Mouse (Mus musculus) erythroblast, adult 5-6 weeks (primary cell): ENCODE measurements around the gene Epsti1. TPM values are rescaled to one million over a fixed set of nuclear protein-coding genes. Genes with fewer than 3 reads are reported as not detected.

ENCODE experiments used
- ATAC-seq: replicated peaks from 2 replicates; pipeline ENCODE4 v1.8.0; 2016; ENCODE audit warnings: moderate number of reproducible peaks, mild to moderate bottlenecking, moderate TSS enrichment, inconsistent platforms; ENCODE audit not compliant: poor library complexity, low FRiP score, severe bottlenecking
- total RNA-seq, 2 experiments: library from RNA; stranded (forward) in 1 of 2; stranded (reverse) in 1 of 2; fragments of 150-400 nt in 1 of 2; fragments of 200-764, 138-1000 nt in 1 of 2; gene quantifications; 2 replicates each; pipeline versions ENCODE4 v1.2.3 to v1.2.4; 2015 to 2017; ENCODE audit warnings: low replicate concordance in 2 of 2

Epsti1 gene
- total RNA-seq, 2 experiments from 2014 or later = 10.0 to 24.6 TPM

DNA sequence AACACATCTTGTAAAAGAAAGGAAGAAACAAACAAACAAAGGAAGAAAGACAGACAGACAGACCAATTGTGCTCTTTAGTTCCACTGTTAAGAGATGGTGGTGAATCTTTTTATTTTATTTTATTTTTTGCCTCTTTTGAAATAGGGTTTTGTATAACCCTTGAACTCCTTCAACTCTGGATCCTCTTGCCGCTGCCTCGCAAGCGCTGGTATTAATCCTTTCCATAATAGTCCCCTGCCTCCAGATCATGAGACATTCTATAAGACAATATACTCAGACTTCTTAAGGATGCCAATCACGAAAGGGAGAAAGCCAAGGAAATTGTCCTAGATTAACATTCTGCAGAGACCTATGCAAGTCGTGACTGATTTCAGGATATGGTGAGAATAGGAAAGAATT, 11.7 kb downstream of the Epsti1 start:
- no peak for ATAC-seq

DNA sequence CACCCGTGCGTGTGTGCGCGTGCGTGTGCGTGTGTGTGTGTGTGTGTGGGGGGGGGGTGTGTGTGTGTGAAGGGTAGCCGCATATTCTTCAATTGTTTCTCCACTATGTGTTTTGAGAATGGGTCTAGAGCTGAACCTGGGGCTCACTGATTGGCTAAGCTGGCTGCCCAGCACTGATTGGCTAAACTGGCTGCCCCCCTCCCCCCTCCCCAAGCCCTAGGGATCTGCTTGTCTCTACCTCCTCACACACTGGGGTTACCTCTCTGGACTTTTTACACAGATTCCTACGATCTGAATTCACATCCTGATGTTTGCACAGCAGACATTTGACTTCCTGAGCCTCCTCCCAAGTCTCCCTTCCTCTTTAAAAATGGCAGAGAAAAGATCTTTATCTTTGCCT, 17.6 kb downstream of the Epsti1 start:
- ATAC-seq = no peak

DNA sequence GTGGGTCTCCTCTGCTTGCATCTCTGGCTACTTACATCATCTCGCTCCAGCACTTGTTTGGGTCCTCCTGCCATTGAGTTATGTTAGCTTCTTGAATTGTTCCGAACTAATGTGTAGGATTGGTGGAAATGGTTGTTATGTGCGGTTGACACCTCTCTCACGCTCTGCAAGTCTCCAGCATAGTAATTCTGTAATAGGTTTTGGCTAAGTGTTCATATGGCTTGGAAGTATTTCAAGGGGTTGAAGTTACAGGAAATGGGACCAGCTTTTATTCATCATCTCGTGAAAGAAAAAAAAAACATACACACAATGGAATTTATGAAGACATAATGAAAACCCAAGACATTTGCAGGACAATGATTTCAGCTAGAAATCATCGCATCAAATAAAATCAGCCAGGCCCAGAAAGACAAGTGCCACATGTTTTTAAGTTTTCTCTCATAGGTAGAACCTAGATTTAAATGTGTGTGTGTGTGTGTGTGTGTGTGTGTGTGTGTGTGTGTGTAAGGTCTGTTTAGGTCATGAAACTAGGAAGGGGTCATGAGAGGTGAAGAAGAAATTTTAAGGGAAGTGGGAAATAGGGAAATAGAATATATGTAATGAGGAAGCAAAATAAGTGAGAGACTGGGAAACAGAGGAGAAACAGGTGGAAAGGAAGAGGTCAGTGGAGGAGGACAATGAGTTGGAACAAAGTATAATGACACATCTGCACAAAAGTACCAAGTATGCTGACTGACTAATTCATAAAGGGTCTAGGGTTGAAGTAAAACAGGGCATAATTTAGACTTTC, 19.2 kb downstream of the Epsti1 start:
- ATAC-seq = no peak

DNA sequence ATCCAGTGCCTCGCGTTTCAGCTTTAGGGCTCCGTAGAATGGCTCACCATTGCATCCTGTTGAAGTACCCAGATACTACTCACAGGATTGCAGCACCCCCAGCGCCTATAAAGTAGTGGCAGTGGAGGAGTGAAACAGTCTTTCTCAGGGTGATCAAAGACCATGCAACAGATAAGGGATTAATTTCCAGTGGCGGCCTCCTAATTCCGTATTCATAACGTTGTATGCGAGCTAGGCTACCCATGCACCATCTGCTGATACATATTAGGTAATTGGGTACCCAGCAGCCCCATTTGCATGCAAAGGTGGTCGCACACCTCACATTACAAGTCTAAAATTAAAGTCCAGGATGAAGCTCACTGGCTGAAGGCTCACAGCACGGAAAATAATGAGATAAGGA, 21.4 kb downstream of the Epsti1 start:
- ATAC-seq = no peak

DNA sequence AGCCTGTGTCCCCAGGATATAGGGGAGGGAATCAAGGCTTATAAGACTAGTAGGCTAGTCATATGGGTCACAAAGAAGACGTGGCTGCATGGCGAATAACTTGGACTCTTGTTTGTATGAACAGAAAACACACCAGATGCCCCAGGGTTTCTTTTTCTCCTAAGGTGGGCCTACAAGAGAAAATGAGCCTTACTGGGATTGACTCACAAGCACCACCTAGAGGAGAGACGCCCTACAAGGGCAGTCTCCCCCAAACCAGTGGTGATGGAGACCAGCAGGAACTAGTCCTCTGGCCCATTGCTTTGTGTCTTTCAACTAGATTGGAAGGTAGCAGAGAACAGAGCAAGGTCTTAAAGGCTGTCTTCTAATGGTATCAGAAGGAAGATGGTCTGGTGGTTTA, 22.7 kb downstream of the Epsti1 start:
- no peak for ATAC-seq

DNA sequence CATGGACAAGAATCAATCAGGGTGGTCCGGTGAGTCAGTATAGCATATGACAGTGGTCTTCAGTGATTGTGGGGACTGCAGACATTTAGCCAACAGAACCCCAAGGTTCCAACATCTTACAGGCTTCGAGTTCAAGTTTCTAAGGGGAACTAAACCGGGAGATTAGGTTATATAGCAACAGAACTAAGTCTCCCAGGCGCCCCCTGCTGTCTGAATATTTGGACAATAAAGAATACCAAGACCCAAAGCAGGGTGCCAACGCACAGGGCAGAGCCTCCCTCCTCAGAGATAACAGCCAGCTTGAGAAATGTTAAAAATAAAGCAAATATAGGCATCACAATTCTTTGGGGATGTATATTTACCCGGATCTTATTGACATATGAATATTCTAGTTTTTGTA, 24.0 kb downstream of the Epsti1 start:
- no peak for ATAC-seq

DNA sequence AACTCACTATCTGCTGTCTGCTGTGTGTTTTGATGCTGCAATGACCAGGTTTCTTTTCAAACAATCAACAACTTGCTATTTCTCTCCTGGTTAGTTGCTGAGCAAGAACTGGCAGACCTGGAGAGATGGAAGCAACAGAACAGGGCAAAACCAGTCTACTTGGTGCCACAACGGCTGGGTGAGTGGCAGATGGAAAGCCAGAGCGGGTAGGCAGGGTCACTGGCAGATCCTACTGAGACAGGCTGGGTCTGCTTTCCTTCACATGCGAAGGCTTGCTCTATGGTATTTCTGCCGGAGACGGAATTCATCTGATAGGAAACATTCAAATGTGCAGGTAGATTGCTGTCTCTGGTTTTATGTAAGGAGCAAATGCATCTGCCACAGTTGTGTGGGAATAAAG, 24.6 kb downstream of the Epsti1 start:
- ATAC-seq = no peak

DNA sequence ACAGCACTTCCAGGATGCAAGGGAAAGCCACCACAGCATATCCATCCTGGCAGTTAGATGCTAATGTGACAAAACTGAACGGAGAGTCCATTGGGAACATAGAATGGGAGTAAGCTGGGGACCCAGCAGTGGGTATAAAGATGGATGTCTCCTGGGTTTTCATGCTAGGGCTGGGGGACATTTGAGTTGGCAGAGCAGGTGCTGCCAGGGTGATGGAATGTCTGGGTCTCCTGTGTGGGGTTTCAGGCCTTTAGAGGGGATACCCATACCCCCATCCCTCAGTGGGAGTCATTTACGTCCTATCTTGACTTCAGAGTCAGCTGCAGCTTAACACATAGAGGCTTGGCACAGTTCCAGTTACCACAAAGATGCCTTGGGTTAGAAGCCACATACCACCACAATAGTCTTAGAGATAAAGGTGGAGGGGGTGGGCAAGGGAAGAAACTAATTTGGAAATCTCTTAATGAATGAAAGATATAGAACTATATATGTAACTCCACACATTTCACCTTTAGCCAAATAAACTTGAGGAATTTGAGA, 25.2 kb downstream of the Epsti1 start:
- ATAC-seq = no peak

DNA sequence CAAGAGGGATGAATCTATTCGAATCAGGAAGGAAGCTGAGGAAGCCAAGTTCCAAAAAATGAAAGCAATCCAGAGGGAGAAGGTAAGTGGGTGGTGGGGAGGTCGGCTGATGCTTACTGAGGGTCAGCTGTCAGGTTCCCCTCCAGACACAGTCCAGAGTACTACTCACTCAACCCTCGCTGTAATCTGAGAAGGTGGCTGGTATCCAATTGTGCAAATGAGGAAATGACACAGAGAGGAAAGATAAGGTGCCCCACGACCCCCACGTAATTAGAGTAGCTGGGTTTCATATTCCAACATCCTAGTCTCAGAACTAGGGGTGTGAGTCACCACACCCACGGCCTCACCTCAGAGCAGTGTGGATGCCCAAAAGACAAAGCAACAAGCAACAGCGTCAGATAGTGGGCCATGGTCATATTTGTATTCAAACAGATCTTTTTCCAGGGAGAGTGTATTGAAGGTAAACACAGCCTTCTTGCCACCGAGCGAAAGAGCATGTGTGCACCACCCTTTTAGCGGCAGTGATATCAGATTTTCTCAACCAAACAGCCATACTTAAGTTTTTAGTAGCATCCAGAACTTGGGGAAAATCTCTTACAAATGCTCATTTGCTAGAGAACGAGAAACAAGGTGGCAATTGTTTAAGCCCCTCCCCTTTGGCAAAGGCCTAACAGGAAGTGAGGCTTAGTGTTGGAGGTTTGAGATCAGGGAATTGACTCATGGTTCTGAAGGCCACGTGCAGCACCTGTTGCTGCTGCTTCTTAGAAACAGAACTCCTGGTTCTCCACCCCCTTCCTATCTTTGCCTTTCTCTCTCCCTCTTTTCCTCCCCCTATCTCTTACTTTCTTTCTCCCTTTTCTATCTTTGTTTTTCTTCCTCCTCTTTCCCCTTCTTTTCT, 28.4 kb downstream of the Epsti1 start:
- no peak for ATAC-seq

DNA sequence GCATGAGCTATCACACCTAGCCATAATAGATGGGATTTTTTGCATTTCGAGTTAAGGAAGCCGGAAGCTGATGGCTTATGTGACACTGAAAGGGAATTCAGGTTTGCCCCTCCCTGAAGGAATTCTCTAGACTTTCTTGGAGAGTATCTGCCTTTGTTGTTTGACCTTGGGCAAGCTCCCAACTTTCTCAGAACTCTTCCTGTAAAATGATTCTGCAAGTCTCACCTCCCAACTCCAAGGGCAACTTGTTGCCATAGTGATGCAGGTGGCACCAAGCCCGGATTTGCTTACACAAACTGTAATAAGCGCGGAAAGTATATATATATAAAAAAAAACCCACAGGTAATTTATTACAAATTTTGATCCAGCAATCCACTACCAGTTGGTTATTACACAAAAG, 29.2 kb downstream of the Epsti1 start:
- ATAC-seq = no peak

DNA sequence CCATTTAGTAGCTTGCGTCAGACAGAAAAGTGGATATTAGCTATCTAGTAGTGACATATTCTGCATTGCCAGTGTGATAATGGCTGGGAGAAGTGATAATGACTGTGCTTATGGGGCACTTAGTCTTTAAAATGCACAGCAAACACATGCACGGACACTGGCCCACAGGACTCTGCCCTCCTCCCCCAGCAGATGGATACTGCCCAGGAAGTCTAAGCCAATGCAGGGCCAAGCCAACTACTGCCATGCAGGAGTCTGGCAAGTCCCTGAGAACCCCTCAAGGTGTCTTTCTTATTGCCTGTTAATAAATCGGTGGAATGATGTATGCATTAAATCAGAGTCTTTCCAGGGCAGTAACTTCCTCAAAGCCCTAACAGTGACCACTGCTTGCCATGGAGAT, 30.4 kb downstream of the Epsti1 start:
- no peak for ATAC-seq

DNA sequence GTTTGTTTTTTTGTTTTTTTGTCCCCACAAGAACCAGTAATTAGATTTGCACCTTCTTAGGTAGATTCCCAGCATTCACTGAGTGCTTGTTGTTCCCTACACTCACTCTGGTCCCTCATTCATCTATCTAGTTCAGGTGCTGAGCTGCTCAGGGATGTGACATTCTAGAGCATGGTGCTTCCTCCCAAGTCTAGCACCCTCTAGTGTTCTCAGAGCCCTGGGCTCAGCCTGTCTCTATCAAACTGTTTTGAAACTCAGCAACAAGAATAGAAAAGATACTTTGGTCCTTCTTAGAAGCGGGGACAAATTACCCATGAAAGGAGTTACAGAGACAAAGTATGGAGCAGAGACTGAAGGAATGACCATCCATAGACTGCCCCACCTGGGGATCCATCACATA, 37.1 kb downstream of the Epsti1 start:
- ATAC-seq = no peak

DNA sequence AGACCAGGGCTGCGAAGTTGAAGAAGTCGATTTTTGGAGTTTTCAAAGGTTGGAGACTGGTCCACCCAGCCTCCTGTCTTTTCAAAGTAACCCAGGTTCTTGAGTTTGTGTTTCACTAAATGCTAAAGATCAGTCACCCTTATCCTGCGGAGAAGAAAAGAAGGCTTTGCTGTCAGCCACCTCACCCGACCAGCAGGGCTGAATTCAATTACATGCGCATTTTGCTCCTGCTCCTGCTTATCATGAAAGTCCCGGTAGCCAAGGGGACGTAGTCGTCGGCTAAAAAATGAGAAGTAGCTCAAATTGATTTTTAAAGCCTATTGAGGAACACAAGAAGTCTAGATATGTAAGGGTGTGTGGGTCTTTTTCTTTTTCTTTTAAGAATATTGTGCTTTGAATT, 38.2 kb downstream of the Epsti1 start:
- no peak for ATAC-seq

DNA sequence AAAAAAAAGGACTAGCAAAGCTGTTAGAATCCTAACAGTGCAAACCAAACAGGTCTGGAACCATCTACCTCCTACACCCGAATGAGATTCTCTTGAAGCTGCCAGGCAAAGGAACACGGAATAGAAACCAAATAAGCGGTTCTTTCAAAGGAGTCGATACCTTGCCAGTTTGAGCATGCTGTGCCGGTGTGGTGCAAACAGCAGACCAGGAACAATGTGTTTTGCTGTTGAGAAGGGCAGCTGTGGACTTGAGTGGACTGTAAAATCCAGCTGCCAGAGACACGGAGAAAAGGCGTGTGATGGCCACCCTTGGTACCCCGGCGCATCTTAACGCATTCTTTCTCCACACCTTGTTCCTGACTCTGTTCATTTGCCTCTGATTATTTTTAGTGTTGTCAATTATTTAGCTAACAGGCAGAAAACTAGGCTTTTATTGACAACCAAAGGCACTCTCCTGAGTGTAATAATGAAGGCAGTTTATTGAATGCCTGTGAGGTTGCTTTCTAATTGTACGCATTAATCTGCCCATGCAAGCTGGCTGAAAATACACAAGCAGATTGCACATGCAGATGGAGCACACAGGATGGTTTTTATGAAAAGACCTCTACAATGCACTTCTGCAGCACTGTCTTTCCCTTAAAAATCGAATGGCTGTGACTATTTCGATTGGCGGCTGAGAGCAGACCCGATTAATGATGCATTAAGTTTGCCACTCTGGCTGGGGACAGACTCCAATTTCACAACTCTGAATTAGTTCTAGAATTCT, 38.9 kb downstream of the Epsti1 start:
- ATAC-seq = no peak

DNA sequence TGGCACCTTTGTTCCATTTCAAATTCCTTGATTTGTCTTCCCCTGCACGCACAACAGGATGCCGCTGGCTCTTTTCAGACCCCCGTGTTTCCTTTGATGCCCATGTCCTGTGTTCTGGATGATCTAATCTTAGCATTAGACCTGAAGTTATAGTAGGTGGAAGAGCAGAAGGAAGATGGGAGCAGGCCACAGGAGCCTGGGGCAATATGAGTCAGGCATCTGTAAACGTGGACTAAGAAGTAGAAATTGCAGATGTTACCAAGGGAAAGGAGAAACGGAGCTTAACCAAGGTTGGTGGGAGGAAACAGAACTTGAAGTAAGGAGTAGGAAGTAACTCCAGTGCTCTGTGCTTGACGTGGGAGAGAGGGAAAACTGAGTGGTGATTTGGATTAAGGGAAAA, 57.7 kb downstream of the Epsti1 start:
- ATAC-seq = no peak

DNA sequence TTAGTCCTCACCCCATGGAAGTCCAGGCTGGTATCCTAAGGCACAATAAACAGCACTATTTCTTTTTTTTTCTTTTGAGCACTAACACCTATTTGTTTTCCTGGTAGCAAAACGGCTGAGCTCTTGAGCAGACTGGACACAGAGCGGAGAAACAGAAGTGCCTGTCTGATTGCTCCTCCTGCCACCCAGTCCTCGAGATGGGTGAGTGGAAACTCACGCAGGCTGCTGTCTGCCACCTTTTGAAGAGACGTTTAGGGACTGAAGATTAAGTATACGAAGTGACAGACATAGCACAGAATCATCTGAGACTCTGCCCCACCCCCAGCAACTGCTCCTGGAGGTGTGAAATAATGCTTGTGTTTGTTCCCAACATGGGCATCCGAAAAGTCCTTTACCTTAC, 59.5 kb downstream of the Epsti1 start:
- ATAC-seq = no peak

DNA sequence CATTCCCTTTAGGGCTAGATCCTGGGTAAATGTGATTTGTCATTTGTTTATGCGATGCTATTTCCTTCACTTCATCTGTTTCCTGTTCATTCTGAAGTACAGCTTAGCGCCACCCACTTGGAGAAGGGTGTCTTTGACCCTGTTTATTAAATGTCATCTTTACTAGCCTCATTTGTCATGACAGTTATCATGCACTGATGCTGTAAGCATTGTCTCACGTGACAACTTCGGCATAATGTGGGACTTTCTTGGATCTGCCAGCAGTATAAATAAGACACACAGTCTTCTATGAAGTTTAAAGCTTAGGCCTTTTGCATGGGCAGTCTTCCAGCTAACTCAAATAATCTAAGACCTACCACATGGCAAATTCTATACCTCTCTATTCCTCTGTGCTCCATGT, 67.3 kb downstream of the Epsti1 start:
- ATAC-seq = no peak

DNA sequence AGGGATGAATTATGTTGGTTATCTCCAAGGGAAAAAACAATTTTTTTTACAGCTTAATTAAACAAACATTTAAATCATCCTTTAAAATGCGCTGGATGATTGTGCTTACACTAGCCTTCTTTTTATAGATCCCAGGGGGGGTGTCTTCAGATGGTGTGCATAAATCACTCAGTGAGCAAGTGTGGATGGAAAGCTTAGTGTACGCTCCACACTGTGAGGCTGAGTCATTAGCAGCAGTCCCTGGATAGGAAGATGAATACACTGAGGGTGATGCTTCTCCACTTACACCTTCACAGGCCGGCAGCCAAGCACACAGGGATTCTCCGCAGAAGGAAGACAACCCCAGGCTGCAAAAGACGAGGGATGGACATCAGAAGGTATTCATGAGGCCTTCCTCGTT, 70.2 kb downstream of the Epsti1 start:
- ATAC-seq = no peak

DNA sequence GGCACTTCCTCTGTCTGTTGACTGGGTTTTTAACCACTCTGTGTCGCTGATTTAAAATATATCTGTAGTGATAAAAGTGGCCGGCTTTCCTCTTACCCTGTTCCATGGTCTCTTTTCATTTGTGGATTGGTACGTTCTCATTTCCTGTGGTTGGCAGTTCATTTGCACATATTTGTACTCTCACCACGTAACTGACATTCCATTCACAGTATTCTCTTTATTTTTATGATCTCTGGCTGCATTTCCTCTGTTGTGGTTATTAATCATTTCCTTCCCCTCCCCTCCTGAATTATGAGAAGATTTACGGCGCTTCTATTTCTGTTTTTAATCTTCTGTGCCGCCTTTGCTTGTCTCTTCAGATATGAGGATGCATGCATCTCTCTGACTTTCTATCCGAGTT, 71.7 kb downstream of the Epsti1 start:
- ATAC-seq = no peak

DNA sequence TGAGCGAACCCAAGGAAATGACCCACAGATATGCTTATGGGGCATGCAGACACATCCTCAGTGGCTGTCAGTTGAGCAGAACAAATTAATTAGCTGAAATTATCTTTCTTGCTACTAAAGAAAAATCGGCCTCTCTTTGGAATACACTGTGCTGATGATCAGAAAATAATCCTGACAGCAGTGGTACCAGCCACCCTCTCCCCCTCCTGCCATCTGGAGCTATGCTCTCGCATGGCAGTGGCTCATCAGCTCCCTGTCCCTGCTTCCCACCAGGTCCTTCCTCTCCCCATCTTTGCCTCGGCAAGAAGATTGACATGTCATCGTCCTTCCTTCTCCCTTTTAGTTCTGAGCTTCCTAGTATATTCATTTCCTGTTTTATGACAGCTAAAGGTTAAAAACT, 77.5 kb downstream of the Epsti1 start:
- no peak for ATAC-seq
